Mouse (Mus musculus) heart, postnatal 14 days (tissue): ENCODE results near the gene Catspere2. TPM values are rescaled to one million over a fixed set of nuclear protein-coding genes. Genes with fewer than 3 reads are reported as not detected.

Source experiments
- DNase-seq, 2 experiments: peaks; one replicate each; pipeline ENCODE4 v3.0.0; 2021 to 2022
- intact Hi-C: fragments of 180-260 bp; cut with DNase I; formaldehyde crosslinking; loops from one replicate; pipeline ENCODE4 v1.15.1; 2025
- total RNA-seq, 2 experiments: library from RNA; stranded (reverse); gene quantifications; 2 replicates each; pipeline ENCODE4 v1.2.3; 2021

Gene Catspere2
- total RNA-seq, 2 experiments from 2014 or later, result 0.07 to 0.12 TPM

DNA sequence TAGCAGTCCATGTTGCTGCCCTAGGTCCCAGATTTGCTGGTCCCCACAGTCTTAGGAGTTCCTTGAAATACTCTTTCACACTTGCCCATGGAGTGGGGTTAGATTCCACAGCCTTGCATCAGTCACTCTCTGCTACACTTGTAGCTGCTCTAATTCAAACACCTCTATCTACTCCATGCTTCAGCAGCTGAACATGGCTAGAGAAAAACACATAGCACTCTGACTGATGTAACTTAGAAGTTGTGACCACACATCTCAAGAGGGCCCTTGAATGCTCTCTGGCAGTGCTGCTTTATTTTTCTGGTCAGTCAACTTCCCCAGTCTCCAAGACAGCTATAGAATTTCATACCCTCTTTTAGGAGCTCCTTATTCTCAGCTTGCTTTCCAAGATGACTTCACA, 226.7 kb downstream of the Catspere2 start:
- intact Hi-C loops, result no loop called here
- DNase-seq, result no peak

DNA sequence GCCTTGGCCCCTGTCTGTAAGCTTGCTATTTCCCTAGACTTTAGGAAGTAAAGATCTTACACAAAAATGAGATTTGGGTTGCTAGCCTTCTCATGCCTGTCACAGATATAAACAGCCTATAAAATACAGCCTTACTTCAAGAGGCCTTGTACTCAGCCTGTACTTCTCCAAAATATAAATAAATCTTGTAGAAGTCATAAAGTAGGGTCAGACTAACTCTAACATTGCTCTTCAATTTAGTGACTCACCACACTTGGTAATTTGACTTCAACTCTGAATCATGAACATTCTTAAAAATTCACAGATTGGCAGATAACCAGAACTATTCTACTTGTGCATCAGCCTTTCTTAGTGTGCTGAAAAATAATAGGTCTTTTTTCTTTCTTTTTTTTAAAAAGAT, 233.9 kb downstream of the Catspere2 start:
- intact Hi-C loops, result no loop called here
- DNase-seq, result no peak

DNA sequence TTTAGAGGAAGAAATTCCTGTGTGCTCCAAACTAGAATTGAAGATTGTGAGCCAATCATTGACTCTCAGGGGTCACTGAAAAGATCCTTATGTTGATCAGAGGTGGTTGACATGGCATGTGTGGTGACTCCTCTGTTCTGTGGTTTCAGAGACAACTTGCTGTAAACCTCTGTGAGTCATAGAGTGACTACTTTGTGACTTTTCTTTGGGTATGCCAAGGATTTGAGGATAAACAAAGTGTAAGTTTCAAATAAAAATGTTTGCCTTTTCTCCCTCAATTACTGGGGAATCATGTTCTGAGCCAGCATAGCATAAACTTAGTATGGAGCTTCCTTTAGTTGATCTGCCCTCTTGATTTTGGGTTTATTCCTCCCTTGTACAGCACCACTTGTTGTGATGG, 235.1 kb downstream of the Catspere2 start:
- intact Hi-C loops, result no loop called here
- no peak for DNase-seq

- intact Hi-C loops, result no loop called here
- DNase-seq, result peak in 1 of 2 experiments; percentile 36
Observed at GRCm38 (mm10) chr1:178219166-178220077, 236.2 kb downstream of the Catspere2 start.

Other genes with a start within 250 kb of the Catspere2 start
- gene Adss, start 186.9 kb upstream of the Catspere2 start, total RNA-seq, result 10 to 100 TPM; 11.8 to 12.9 TPM
- 10 to 100 TPM; 19.9 to 21.1 TPM for gene Desi2, start 204.0 kb downstream of the Catspere2 start, total RNA-seq